Mouse (Mus musculus): ENCODE measurements around the gene Gm10309. TPM values are rescaled to one million over a fixed set of nuclear protein-coding genes. Genes with fewer than 3 reads are reported as not detected.

Gm10309 gene
- polyA plus RNA-seq, 1 experiment, result 0.05 TPM

DNA sequence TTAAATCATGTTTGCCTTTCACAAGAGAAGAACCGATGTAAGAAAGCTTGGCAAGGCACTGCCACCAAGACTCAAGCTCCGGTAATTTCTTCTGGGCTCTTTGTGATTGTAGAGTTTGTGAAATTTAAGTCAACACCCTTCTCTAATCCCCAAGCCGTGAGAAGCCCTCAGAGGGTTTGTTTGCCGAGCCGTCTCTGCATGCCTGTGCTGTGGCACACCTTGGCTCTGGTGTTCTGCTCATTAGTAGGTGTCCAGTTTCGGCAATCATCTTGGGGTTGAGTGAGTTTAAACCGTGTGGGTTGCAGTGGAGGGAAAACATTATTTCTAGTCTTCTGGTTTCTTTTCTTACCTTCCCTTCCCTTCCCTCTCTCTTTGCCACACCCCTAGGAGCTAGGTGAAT, 21.0 kb upstream of the Gm10309 start:
- Histone ChIP-seq H3K4me1 (ENCODE audit: control insufficient read depth, insufficient read depth, insufficient read length, low read length) (peaks cover 28% of the 10 kb centered on the region), H3K27me3 (ENCODE audit: control insufficient read depth, insufficient read depth, low read length) (no peaks in the 10 kb centered on the region)
- TF ChIP-seq CTCF (IDR thresholded peaks at IDR 0.05; ENCODE audit: extremely low read depth, insufficient read length, insufficient replicate concordance, low read depth, low read length), result no peak
- no peak for TF ChIP-seq POLR2A (IDR thresholded peaks at IDR 0.05; ENCODE audit: low read depth, low read length)

GRCm38 (mm10) chr17:86525075-86525474, 20.0 kb upstream of the Gm10309 start:
- H3K36me3 ChIP-seq (ENCODE audit: control insufficient read depth, insufficient read depth, low read length), result no peaks in the 10 kb centered on the region
- H3K27ac ChIP-seq (ENCODE audit: insufficient read depth, low read depth, low read length), result 0 out of 2 replicates have a peak overlapping the region, but pooled peaks have one; percentile 89
- H3K27me3 ChIP-seq (ENCODE audit: control insufficient read depth, insufficient read depth, low read length), result no peaks in the 10 kb centered on the region
- TF ChIP-seq POLR2A (IDR thresholded peaks at IDR 0.05; ENCODE audit: low read depth, low read length) (no peak), CTCF (IDR thresholded peaks at IDR 0.05; ENCODE audit: extremely low read depth, insufficient read length, insufficient replicate concordance, low read depth, low read length) (no peak)
- no peak overlapping the region for H3K4me3 ChIP-seq (ENCODE audit: low read depth, low read length)
- peaks cover 24% of the 10 kb centered on the region for H3K4me1 ChIP-seq (ENCODE audit: control insufficient read depth, insufficient read depth, insufficient read length, low read length)
- 93% methylated on average over 2 of the region's 2 CpGs for WGBS

More for the DNA sequence above, 21.0 kb upstream of the Gm10309 start:
- Histone ChIP-seq H3K27ac (ENCODE audit: insufficient read depth, low read depth, low read length) (no peak overlapping the region), H3K36me3 (ENCODE audit: control insufficient read depth, insufficient read depth, low read length) (no peaks in the 10 kb centered on the region), H3K4me3 (ENCODE audit: low read depth, low read length) (no peak overlapping the region)
- 75% methylated on average over 7 of the region's 7 CpGs for WGBS

- Histone ChIP-seq H3K4me1 (ENCODE audit: control insufficient read depth, insufficient read depth, insufficient read length, low read length) (peaks cover 22% of the 10 kb centered on the region), H3K4me3 (ENCODE audit: low read depth, low read length) (no peak overlapping the region), H3K27me3 (ENCODE audit: control insufficient read depth, insufficient read depth, low read length) (no peaks in the 10 kb centered on the region), H3K36me3 (ENCODE audit: control insufficient read depth, insufficient read depth, low read length) (no peaks in the 10 kb centered on the region), H3K27ac (ENCODE audit: insufficient read depth, low read depth, low read length) (peak overlapping the region; percentile 89)
- TF ChIP-seq CTCF (IDR thresholded peaks at IDR 0.05; ENCODE audit: extremely low read depth, insufficient read length, insufficient replicate concordance, low read depth, low read length) (no peak), POLR2A (IDR thresholded peaks at IDR 0.05; ENCODE audit: low read depth, low read length) (no peak)
- 49% methylated on average over 10 of the region's 10 CpGs for whole genome bisulfite sequencing
These were observed 18.8 kb upstream of the Gm10309 start for GRCm38 (mm10) chr17:86523843-86524242.

DNA sequence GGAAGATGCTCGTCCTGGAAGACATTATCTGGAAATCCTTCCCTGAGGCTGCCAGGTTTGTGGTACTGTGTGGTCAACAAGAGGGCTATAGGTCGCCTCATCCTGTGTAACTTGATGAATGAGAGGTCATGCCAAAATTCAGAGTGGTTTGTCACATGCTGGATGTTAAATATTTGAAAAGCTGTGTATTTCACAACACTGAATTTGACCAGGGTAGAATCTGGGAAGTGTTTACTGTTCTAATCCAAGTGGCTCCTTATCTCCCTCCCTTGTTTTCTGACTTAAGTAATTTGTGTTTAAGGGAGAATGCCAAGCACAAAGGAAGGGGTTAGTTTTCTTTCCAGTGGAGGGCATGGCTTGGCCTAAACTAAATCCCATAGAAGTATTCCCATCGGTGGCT, 18.3 kb upstream of the Gm10309 start:
- Histone ChIP-seq H3K4me1 (ENCODE audit: control insufficient read depth, insufficient read depth, insufficient read length, low read length) (peaks cover 22% of the 10 kb centered on the region), H3K4me3 (ENCODE audit: low read depth, low read length) (no peak overlapping the region), H3K27me3 (ENCODE audit: control insufficient read depth, insufficient read depth, low read length) (no peaks in the 10 kb centered on the region), H3K27ac (ENCODE audit: insufficient read depth, low read depth, low read length) (peak overlapping the region; percentile 89), H3K36me3 (ENCODE audit: control insufficient read depth, insufficient read depth, low read length) (no peaks in the 10 kb centered on the region)
- TF ChIP-seq CTCF (IDR thresholded peaks at IDR 0.05; ENCODE audit: extremely low read depth, insufficient read length, insufficient replicate concordance, low read depth, low read length) (no peak), POLR2A (IDR thresholded peaks at IDR 0.05; ENCODE audit: low read depth, low read length) (no peak)
- WGBS, result 62% methylated on average over 3 of the region's 3 CpGs

- TF ChIP-seq POLR2A (IDR thresholded peaks at IDR 0.05; ENCODE audit: low read depth, low read length) (no peak), CTCF (IDR thresholded peaks at IDR 0.05; ENCODE audit: extremely low read depth, insufficient read length, insufficient replicate concordance, low read depth, low read length) (no peak)
- H3K4me1 ChIP-seq (ENCODE audit: control insufficient read depth, insufficient read depth, insufficient read length, low read length), result peaks cover 22% of the 10 kb centered on the region
- no peaks in the 10 kb centered on the region for H3K27me3 ChIP-seq (ENCODE audit: control insufficient read depth, insufficient read depth, low read length)
- peak overlapping the region; percentile 89 for H3K27ac ChIP-seq (ENCODE audit: insufficient read depth, low read depth, low read length)
- H3K4me3 ChIP-seq (ENCODE audit: low read depth, low read length), result no peak overlapping the region
- WGBS, result 72% methylated on average over 5 of the region's 5 CpGs
- no peaks in the 10 kb centered on the region for H3K36me3 ChIP-seq (ENCODE audit: control insufficient read depth, insufficient read depth, low read length)
These were observed 17.6 kb upstream of the Gm10309 start for GRCm38 (mm10) chr17:86522649-86523048.

GRCm38 (mm10) chr17:86521252-86521651, 16.2 kb upstream of the Gm10309 start:
- no peaks in the 10 kb centered on the region for H3K36me3 ChIP-seq (ENCODE audit: control insufficient read depth, insufficient read depth, low read length)
- H3K4me1 ChIP-seq (ENCODE audit: control insufficient read depth, insufficient read depth, insufficient read length, low read length), result peaks cover 22% of the 10 kb centered on the region
- TF ChIP-seq POLR2A (IDR thresholded peaks at IDR 0.05; ENCODE audit: low read depth, low read length) (no peak), CTCF (IDR thresholded peaks at IDR 0.05; ENCODE audit: extremely low read depth, insufficient read length, insufficient replicate concordance, low read depth, low read length) (no peak)
- H3K27me3 ChIP-seq (ENCODE audit: control insufficient read depth, insufficient read depth, low read length), result no peaks in the 10 kb centered on the region
- 91% methylated on average over 11 of the region's 11 CpGs for WGBS
- no peak overlapping the region for H3K4me3 ChIP-seq (ENCODE audit: low read depth, low read length)
- no peak overlapping the region for H3K27ac ChIP-seq (ENCODE audit: insufficient read depth, low read depth, low read length)

DNA sequence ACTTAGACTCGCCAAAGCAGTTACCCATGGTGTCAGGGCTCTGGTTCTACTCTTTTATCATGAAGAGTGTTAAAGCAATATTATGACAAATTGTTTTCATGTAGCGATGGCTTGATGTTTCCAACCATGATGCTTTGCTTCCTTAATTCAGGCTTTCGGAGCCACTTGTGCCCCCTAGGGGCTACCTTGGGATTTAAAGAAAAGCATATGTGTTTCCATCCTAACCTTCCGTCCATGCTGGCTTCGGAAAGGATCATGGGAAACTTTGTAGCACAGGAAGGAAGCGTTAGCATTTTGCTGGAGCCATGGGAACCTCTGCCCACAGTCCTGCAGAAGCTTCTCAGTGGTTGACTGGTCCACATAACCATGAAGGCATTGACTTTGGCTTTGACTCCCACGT, 13.6 kb upstream of the Gm10309 start:
- Histone ChIP-seq H3K27ac (ENCODE audit: insufficient read depth, low read depth, low read length) (no peak overlapping the region), H3K27me3 (ENCODE audit: control insufficient read depth, insufficient read depth, low read length) (no peaks in the 10 kb centered on the region), H3K36me3 (ENCODE audit: control insufficient read depth, insufficient read depth, low read length) (no peaks in the 10 kb centered on the region), H3K4me1 (ENCODE audit: control insufficient read depth, insufficient read depth, insufficient read length, low read length) (peaks cover 11% of the 10 kb centered on the region; the same call in 1 of the 2 replicates), H3K4me3 (ENCODE audit: low read depth, low read length) (no peak overlapping the region)
- TF ChIP-seq POLR2A (IDR thresholded peaks at IDR 0.05; ENCODE audit: low read depth, low read length) (no peak), CTCF (IDR thresholded peaks at IDR 0.05; ENCODE audit: extremely low read depth, insufficient read length, insufficient replicate concordance, low read depth, low read length) (no peak)
- WGBS, result 91% methylated on average over 7 of the region's 7 CpGs

Data from small intestine, adult 2 months (tissue).